Mouse (Mus musculus) liver, embryonic 11.5 days (tissue): ENCODE measurements around the gene Trpc4ap. TPM values are rescaled to one million over a fixed set of nuclear protein-coding genes. Genes with fewer than 3 reads are reported as not detected.
"Not testable (repeated sequence)": the region's sequence is repeated elsewhere in the genome, so short reads cannot be mapped to it uniquely, and the experiment has no call there.

Experiments
- ATAC-seq: fragments of 200-750 bp; cut with Nextera tagmentation; replicated peaks from 2 replicates; pipeline ENCODE4 v1.8.0; 2017; ENCODE audit warnings: moderate number of reproducible peaks, mild to moderate bottlenecking, moderate TSS enrichment, moderate library complexity; ENCODE audit not compliant: low FRiP score
- DNase-seq: peaks from one replicate; pipeline ENCODE4 v3.0.0-alpha.2; 2017; ENCODE audit warnings: low spot score
- H3K27ac ChIP-seq: fragments of 300-500 bp; sonication (generic); 2 replicates; pipeline ENCODE4 v1.5.1; 2014; ENCODE audit warnings: mild to moderate bottlenecking, low read depth, low read length, control low read depth
- H3K27me3 ChIP-seq: fragments of 300-500 bp; sonication (generic); replicated peaks from 2 replicates; pipeline ENCODE4 v1.6.1; 2014; ENCODE audit warnings: low read length, mixed read lengths; ENCODE audit not compliant: control insufficient read depth, insufficient read depth
- H3K36me3 ChIP-seq: fragments of 300-500 bp; sonication (generic); 2 replicates; pipeline ENCODE4 v1.6.1; 2014; ENCODE audit warnings: mild to moderate bottlenecking, low read length, moderate library complexity, mixed read lengths; ENCODE audit not compliant: control insufficient read depth, insufficient read depth
- H3K4me1 ChIP-seq: fragments of 300-500 bp; sonication (generic); replicated peaks from 2 replicates; pipeline ENCODE4 v1.6.1; 2014; ENCODE audit warnings: low read length, mixed read lengths; ENCODE audit not compliant: control insufficient read depth, insufficient read depth
- H3K4me2 ChIP-seq: fragments of 300-500 bp; sonication (generic); 2 replicates; pipeline ENCODE4 v1.6.1; 2014; ENCODE audit warnings: mild to moderate bottlenecking, control low read depth, moderate library complexity
- H3K4me3 ChIP-seq: fragments of 300-500 bp; sonication (generic); 2 replicates; pipeline ENCODE4 v1.5.1; 2014; ENCODE audit warnings: low read depth, low read length, control low read depth
- H3K9ac ChIP-seq: fragments of 300-500 bp; sonication (generic); 2 replicates; pipeline ENCODE4 v1.6.1; 2014; ENCODE audit warnings: low read depth, low read length, control low read depth
- H3K9me3 ChIP-seq: fragments of 300-500 bp; sonication (generic); 2 replicates; pipeline ENCODE4 v1.6.1; 2016; ENCODE audit warnings: low read length, inconsistent platforms, mixed read lengths; ENCODE audit not compliant: control insufficient read depth
- WGBS: fragments of 180-500 bp; shearing (Covaris S2); extraction: QIAGEN DNeasy Blood & Tissue Kit; methylation state at CpG from one replicate; pipeline ENCODE4 v1.1.7; 2014; 5-methylcytosine and 5-hydroxymethylcytosine counted together
- polyA plus RNA-seq: library from polyadenylated mRNA; unstranded; fragments of >200 nt; fragmentation: Nextera tagmentation; extraction: Ambion mirVana; gene quantifications from 2 replicates; pipeline ENCODE4 v1.2.1, GENCODE M21; 2014

Gene Trpc4ap
- polyA plus RNA-seq, 1 experiment from 2014 or later = 103 TPM

- no peak within 1 kb of the TSS for H3K4me2 ChIP-seq
- ATAC-seq (no peak), DNase-seq (no peak)
- WGBS = 42% methylated on average over 4 of the region's 4 CpGs
- no peaks in the 10 kb centered on the region for H3K9me3 ChIP-seq
- peaks cover 4% of the 10 kb centered on the region; the same call in 1 of the 2 replicates for H3K27me3 ChIP-seq
- H3K36me3 ChIP-seq = no peaks in the 10 kb centered on the region
- peaks cover 22% of the 10 kb centered on the region for H3K4me1 ChIP-seq
- H3K4me3 ChIP-seq = no peak within 1 kb of the TSS
- 0 out of 2 replicates have a peak within 1 kb of the TSS, but pooled peaks have one; percentile 36 for H3K9ac ChIP-seq
- H3K27ac ChIP-seq = no peak within 1 kb of the TSS; the same call in 1 of the 2 replicates
Measured at GRCm38 (mm10) chr2:155610978-155611377, 81.2 kb downstream of the Trpc4ap start, which contains the start of gene Myh7b. Gene Myh7b, plus strand, starts transcription at chr2:155611212.

GRCm38 (mm10) chr2:155606360-155606759 lies 85.8 kb downstream of the Trpc4ap start:
- H3K27ac ChIP-seq = peak overlapping the region; percentile 91; the same call in 1 of the 2 replicates
- no peak overlapping the region; the same call in 1 of the 2 replicates for H3K4me2 ChIP-seq
- no peaks in the 10 kb centered on the region for H3K36me3 ChIP-seq
- H3K9me3 ChIP-seq = no peaks in the 10 kb centered on the region
- DNase-seq (no peak), ATAC-seq (no peak)
- no peaks in the 10 kb centered on the region for H3K27me3 ChIP-seq
- H3K4me1 ChIP-seq = peaks cover 30% of the 10 kb centered on the region
- 81% methylated on average over 4 of the region's 4 CpGs for WGBS
- H3K4me3 ChIP-seq = no peak overlapping the region
- H3K9ac ChIP-seq = peak overlapping the region; percentile 44; the same call in 1 of the 2 replicates

- Histone ChIP-seq H3K4me3 (0 out of 2 replicates have a peak overlapping the region, but pooled peaks have one; percentile 1), H3K27ac (peak overlapping the region; percentile 91), H3K4me1 (peaks cover 27% of the 10 kb centered on the region), H3K9ac (peak overlapping the region; percentile 58), H3K4me2 (peak overlapping the region; percentile 68)
- not testable (repeated sequence) for H3K36me3 ChIP-seq, H3K9me3 ChIP-seq, H3K27me3 ChIP-seq, DNase-seq
- peak; percentile 78 for ATAC-seq
- WGBS = 47% methylated on average over 4 of the region's 4 CpGs
Measured at GRCm38 (mm10) chr2:155605236-155605589, 87.0 kb downstream of the Trpc4ap start.

- WGBS = 27% methylated on average over 10 of the region's 10 CpGs
- H3K27me3 ChIP-seq = no peaks in the 10 kb centered on the region
- peak overlapping the region; percentile 68 for H3K4me2 ChIP-seq
- peak overlapping the region; percentile 58 for H3K9ac ChIP-seq
- 0 out of 2 replicates have a peak overlapping the region, but pooled peaks have one; percentile 1 for H3K4me3 ChIP-seq
- ATAC-seq (peak; percentile 96), DNase-seq (peak; percentile 66)
- peaks cover 27% of the 10 kb centered on the region for H3K4me1 ChIP-seq
- H3K27ac ChIP-seq = peak overlapping the region; percentile 91
- H3K36me3 ChIP-seq = no peaks in the 10 kb centered on the region
- no peaks in the 10 kb centered on the region for H3K9me3 ChIP-seq
Measured at GRCm38 (mm10) chr2:155604560-155605235, 87.5 kb downstream of the Trpc4ap start.

GRCm38 (mm10) chr2:155603707-155604106 lies 88.5 kb downstream of the Trpc4ap start:
- Histone ChIP-seq H3K36me3 (no peaks in the 10 kb centered on the region), H3K9me3 (no peaks in the 10 kb centered on the region), H3K9ac (peak overlapping the region; percentile 58; the same call in 1 of the 2 replicates), H3K4me1 (peaks cover 27% of the 10 kb centered on the region), H3K4me3 (no peak overlapping the region), H3K27ac (peak overlapping the region; percentile 91; the same call in 1 of the 2 replicates), H3K4me2 (0 out of 2 replicates have a peak overlapping the region, but pooled peaks have one; percentile 1), H3K27me3 (no peaks in the 10 kb centered on the region)
- 77% methylated on average over 3 of the region's 3 CpGs for WGBS
- ATAC-seq = 0 out of 2 replicates have a peak, but pooled peaks have one; percentile 12
- DNase-seq = no peak

GRCm38 (mm10) chr2:155595516-155595915 lies 96.7 kb downstream of the Trpc4ap start:
- Histone ChIP-seq H3K4me1 (peaks cover 19% of the 10 kb centered on the region), H3K4me2 (no peak overlapping the region), H3K36me3 (no peaks in the 10 kb centered on the region), H3K4me3 (no peak overlapping the region), H3K27ac (no peak overlapping the region), H3K9ac (no peak overlapping the region), H3K27me3 (no peaks in the 10 kb centered on the region), H3K9me3 (no peaks in the 10 kb centered on the region)
- ATAC-seq = no peak
- WGBS = 79% methylated on average over 6 of the region's 6 CpGs
- no peak for DNase-seq

- WGBS = 2% methylated on average over 9 of the region's 9 CpGs
- ATAC-seq = no peak
- peak overlapping the region; percentile 76 for H3K4me3 ChIP-seq
Measured at GRCm38 (mm10) chr2:155592854-155593283, 99.3 kb downstream of the Trpc4ap start.

GRCm38 (mm10) chr2:155592137-155592853 lies 99.9 kb downstream of the Trpc4ap start, which contains the start of gene Gss:
Gene Gss, minus strand, starts transcription at chr2:155592810.
- H3K4me3 ChIP-seq = peak within 1 kb of the TSS; percentile 76
- H3K9me3 ChIP-seq = no peaks in the 10 kb centered on the region
- H3K9ac ChIP-seq = peak within 1 kb of the TSS; percentile 86
- H3K27me3 ChIP-seq = no peaks in the 10 kb centered on the region
- H3K36me3 ChIP-seq = no peaks in the 10 kb centered on the region
- WGBS = under 1% methylated on average over 53 of the region's 53 CpGs
- H3K4me1 ChIP-seq = peaks cover 33% of the 10 kb centered on the region
- H3K27ac ChIP-seq = peak within 1 kb of the TSS; percentile 86
- ATAC-seq (peak; percentile 85), DNase-seq (peak; percentile 100)
- peak within 1 kb of the TSS; percentile 96 for H3K4me2 ChIP-seq

More at GRCm38 (mm10) chr2:155592854-155593283, 99.3 kb downstream of the Trpc4ap start:
- Histone ChIP-seq H3K36me3 (no peaks in the 10 kb centered on the region), H3K9me3 (no peaks in the 10 kb centered on the region), H3K4me2 (peak overlapping the region; percentile 96), H3K4me1 (peaks cover 33% of the 10 kb centered on the region), H3K27ac (peak overlapping the region; percentile 86), H3K9ac (peak overlapping the region; percentile 86), H3K27me3 (no peaks in the 10 kb centered on the region)
- no peak for DNase-seq
